Mouse (Mus musculus) layer of hippocampus, adult 18-20 months (tissue): ENCODE measurements at regions not wholly inside any gene's neighbourhood (a gene's known extent, or its start where the extent isn't known, plus 50 kb on each side); places are given as distances from the start of the nearest gene placed in this dataset.
"Not testable (repeated sequence)": the region's sequence is repeated elsewhere in the genome, so short reads cannot be mapped to it uniquely, and the experiment has no call there.

Experiments used
- DNase-seq, 2 experiments: peaks; one replicate each; pipeline ENCODE4 v3.0.0; 2022; ENCODE audit warnings: low spot score in 2 of 2

GRCm38 (mm10) chr14:54150221-54150620 is 103.7 kb downstream of the Dad1 start:
- DNase-seq: no peak

- DNase-seq: no peak
Observed at GRCm38 (mm10) chr14:54148626-54149025, 105.3 kb downstream of the Dad1 start.

- no peak for DNase-seq
Observed at GRCm38 (mm10) chr14:54148121-54148520, 105.8 kb downstream of the Dad1 start.

GRCm38 (mm10) chr14:54147546-54147945 is 106.4 kb downstream of the Dad1 start:
- DNase-seq: no peak

GRCm38 (mm10) chr14:54145743-54146741 is 107.9 kb downstream of the Dad1 start:
- no peak for DNase-seq

- DNase-seq: no peak
Observed at GRCm38 (mm10) chr14:54143828-54144227, 110.1 kb downstream of the Dad1 start.

GRCm38 (mm10) chr14:54138288-54138687 is 115.6 kb downstream of the Dad1 start:
- no peak for DNase-seq

GRCm38 (mm10) chr14:54136538-54136937 is 117.4 kb downstream of the Dad1 start:
- DNase-seq: no peak

- DNase-seq: no peak
Observed at GRCm38 (mm10) chr14:54128334-54128733, 125.6 kb downstream of the Dad1 start.

GRCm38 (mm10) chr14:54125510-54125909 is 128.4 kb downstream of the Dad1 start:
- no peak for DNase-seq

- no peak for DNase-seq
Observed at GRCm38 (mm10) chr14:54121973-54122372, 131.9 kb downstream of the Dad1 start.

- no peak for DNase-seq
Observed at GRCm38 (mm10) chr14:54121340-54121739, 132.6 kb downstream of the Dad1 start.

- DNase-seq: no peak
Observed at GRCm38 (mm10) chr14:54120194-54120593, 133.7 kb downstream of the Dad1 start.

- not testable (repeated sequence) for DNase-seq
Observed at GRCm38 (mm10) chr14:54117607-54118006, 136.3 kb downstream of the Dad1 start.

GRCm38 (mm10) chr14:54113216-54113615 is 140.7 kb downstream of the Dad1 start:
- DNase-seq: no peak

GRCm38 (mm10) chr14:54110971-54111370 is 142.9 kb downstream of the Dad1 start:
- no peak for DNase-seq

GRCm38 (mm10) chr14:54109129-54109528 is 144.8 kb downstream of the Dad1 start:
- DNase-seq: no peak

- peak in 1 of 2 experiments; percentile 20 for DNase-seq
Observed at GRCm38 (mm10) chr14:54108311-54109074, 145.4 kb downstream of the Dad1 start.

GRCm38 (mm10) chr14:54107204-54107796 is 146.6 kb downstream of the Dad1 start:
- DNase-seq: no peak

- DNase-seq: no peak
Observed at GRCm38 (mm10) chr14:54104243-54104642, 149.7 kb downstream of the Dad1 start.

- no peak for DNase-seq
Observed at GRCm38 (mm10) chr14:54103541-54103940, 150.4 kb downstream of the Dad1 start.

GRCm38 (mm10) chr14:54103115-54103514 is 150.8 kb downstream of the Dad1 start:
- no peak for DNase-seq
